Mouse (Mus musculus) c-Kit-positive CD71-positive TER-119-negative erythroid progenitor cells, embryonic 14.5 days (primary cell): ENCODE measurements at regions not wholly inside any gene's neighbourhood (a gene's known extent, or its start where the extent isn't known, plus 50 kb on each side); places are given as distances from the start of the nearest gene placed in this dataset.
"Not testable (repeated sequence)": the region's sequence is repeated elsewhere in the genome, so short reads cannot be mapped to it uniquely, and the experiment has no call there.

Experiments
- DNase-seq: peaks from one replicate; pipeline ENCODE4 v3.0.0-alpha.2; 2013; ENCODE audit warnings: low read depth

GRCm38 (mm10) chr1:166900028-166900427, 101.2 kb upstream of the Fam78b start:
- no peak for DNase-seq

DNA sequence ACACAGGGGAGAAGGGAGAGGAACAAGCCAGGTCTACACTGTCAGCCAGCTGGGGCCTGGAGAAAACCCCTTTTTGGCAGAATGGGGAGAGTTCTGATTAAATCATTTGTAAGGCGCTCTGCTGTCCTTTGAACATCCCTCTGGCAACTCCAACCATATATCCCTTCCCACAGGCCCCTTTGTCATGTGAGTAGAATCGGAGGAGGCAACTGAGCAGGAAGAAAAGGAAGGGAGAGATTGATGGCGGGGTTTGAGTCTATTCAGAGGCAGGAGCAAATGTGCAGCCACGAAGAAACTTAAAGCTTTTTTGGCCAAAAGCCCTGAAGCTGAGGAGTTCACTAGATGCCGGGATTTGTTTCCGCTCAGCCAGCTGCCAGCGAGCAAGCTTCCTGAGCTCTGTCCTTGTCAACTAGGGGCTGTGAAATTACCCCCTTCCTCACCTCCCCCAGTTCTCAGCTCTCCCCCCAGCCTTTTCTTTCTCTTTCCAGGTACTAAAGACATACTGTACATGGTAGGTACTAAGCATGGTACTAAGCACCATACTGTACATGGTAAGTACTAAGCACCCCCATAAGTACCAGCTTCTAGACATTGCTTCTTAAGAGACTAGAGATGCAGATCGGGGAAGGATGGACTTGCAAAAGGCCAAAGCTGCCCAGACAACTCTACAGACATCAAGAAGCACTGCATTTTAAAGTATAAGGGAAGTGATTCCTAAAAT, 100.6 kb upstream of the Fam78b start:
- no peak for DNase-seq

DNA sequence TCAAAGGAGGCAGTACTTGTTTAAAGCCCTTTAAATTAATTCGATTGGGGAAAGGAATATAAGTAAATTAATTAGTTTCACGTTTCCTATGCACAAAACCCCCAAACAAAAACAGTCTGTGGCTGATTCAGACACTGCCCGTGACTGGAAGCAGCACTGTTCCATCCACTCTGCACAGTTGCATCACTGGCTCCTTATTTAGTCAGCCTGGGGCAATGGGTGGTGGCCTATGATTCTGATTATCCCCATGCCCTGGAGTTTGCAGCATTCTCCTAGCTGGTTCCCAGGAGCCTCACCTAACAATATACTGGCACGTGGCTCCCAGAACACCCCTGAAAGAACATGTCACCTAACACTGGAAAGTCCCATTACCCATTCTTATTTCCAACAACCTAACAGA, 99.6 kb upstream of the Fam78b start:
- no peak for DNase-seq

GRCm38 (mm10) chr1:166903417-166903816, 97.8 kb upstream of the Fam78b start:
- DNase-seq, result no peak

DNA sequence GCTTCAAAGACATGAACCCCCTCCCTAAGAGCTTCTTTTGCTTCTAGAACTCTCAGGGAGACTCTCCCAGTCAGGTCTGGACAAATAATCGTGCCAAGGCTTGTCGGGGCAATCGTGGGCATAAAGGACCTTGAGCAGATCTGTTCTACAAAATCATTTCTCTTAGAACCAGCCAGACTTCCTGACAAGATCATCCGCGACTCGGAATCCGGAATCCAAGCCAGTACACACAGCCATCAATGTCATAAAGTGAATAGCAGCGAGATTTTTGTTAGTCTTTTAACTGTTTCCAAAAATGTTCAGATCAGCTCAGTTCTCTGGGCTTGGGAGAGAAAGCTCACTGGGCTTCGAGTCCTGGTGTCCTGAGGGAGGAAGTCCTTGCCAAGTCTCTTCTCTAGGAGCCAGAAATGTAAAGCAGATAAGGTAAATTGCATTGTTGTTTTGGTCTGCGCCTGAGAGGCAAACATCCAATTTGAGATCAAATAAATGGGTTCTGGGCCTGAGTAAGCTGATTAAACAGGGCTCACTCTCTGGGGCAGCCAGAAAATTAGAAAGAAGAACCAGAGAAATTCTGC, 92.9 kb upstream of the Fam78b start:
- no peak for DNase-seq

DNA sequence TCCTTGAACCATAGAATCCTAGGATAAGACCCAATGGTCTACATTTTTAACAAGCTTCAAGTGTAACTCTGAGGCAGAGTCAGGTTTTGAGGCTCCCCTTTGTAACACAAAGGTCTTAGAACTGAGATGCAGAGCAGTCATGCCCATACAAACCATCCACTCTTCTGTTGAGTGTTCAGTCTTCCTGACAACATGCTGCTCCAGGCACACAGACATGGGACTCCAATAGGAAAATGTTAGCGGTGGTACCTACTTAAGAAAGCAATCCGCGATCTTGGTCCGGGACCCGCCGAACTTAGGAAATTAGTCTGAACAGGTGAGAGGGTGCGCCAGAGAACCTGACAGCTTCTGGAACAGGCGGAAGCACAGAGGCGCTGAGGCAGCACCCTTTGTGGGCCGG, 89.0 kb upstream of the Fam78b start:
- DNase-seq, result not testable (repeated sequence)

DNA sequence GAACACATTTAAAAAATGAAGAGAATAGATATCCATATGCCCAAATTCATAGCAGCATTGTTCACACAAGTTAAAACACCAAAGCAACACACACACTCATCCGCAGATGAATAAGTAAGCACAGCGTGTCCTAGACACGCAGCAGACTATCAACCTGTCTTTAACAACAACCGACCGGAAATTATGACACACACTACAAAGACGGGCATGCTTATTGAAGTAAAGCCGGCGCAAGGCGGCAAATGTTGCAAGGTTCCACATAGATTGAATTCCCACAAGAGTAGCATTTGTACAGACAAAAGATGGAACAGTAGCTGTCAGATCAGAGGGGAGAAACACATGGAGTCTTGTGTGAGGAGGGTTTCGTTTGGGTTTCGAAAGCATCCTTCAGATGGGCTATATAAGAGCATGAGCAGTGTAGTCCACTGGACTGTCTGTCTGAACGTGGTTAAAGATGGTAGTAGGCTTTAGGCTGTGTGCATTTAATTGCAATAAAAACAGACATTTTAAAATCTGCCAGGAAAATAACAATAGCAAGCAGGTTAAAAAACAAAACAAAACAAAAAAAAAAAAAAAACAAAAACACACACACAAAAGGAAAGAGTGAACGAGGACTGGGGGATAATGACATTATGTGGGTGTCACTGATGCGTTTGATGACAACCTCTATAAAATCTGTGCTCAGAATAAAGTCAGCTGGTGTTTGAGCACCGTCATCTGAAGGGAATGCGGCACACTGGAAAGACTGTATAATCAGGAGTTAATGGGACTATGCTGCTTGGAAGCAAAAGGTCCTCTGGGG, 78.1 kb upstream of the Fam78b start:
- DNase-seq, result no peak

GRCm38 (mm10) chr1:166923713-166923975, 77.6 kb upstream of the Fam78b start:
- no peak for DNase-seq

- DNase-seq, result no peak
These were observed 77.1 kb upstream of the Fam78b start for GRCm38 (mm10) chr1:166924126-166924525.

GRCm38 (mm10) chr1:166926078-166926477, 75.1 kb upstream of the Fam78b start:
- no peak for DNase-seq

DNA sequence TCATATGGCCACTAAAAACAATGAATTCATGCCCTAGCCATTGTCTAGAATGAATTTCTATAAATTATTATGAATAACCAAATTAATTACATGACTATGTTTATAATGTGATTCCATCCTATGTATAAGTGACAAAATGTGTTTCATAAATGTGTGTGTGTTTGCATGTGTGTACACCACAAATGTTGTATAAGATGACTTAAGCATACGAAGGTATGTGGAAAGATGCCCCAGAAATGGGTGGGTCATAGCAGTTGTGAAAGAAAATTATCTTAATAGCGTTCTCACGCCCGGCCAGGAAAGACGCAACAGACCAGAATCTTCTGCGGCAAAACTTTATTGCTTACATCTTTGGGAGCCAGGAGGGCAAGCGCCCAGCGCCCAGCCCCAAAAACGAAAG, 61.5 kb upstream of the Fam78b start:
- not testable (repeated sequence) for DNase-seq

DNA sequence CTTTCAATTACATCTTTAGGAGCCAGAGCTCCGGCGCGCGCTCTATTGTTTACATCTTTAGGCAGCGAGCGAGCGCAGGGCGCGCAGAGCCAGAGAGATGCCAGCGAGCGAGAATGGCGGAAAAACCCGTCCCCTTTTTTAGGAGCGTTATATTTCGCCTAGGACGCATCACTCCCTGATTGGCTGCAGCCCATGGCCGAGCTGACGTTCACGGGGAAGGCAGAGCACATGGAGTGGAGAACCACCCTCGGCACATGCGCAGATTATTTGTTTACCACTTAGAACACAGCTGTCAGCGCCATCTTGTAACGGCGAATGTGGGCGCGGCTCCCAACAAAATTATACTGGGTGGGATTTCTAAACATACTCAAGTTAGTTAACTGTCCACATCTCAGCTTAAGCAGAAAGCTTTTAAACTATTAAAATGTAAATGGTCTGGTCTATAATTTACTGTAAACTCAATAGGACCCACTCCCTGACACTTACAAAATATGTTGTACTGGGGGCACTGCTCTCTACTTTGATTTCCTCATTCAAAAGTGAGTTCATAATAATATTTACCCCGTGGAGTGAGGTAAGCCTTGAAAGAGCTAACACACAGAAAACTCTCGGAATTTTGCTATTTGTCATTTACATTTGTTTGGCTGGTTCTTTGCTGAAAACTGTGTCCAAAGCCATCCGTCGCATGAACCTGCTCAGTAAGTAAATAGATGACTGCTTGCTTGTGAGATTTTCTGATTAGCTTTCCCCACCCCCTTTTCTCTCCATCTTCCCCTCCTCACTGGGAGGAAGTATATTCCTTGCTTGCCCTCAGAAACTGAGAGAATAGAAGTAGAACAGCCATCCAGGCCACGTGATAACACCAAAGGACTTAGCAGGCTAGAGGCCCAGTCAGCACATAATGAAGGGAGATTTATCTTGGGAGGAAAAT, 60.8 kb upstream of the Fam78b start:
- DNase-seq, result not testable (repeated sequence)

DNA sequence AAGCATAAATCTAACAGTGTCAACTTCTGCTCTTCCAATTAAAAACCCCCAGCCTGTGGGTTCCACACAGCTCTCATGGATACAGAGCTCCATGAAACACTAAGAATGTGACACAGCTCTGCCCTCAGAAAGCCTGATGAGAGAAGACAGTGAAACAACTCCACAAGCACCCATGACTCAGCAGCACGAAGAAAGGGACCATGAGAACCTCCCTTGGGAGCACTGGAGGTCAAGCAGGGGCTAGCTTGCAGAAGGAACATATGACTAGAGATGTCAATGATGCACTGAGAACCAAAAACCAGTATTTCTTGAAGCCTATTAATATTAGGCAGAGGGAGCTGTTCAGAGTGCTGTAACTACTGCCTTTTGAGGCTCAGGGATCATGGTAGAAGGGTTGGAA, 59.0 kb upstream of the Fam78b start:
- DNase-seq, result no peak

DNA sequence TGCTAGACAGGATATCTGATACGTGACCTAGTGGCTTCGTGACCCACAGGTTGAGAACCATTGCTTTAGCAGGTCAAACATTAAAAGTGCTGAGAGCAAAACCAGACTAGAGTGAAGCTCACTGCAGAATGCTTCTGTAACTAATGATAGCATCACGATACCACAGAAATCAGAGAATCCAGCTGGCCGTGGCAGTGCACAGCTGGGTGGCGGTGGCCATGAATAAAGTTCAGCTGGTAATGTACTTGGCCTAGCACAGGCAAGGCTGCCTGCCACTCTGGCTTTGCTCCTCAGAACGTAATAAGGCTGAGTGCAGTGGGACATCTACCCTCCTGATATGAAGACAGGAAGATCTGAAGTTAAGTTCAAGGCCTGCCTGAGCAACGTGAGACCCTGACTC, 56.7 kb upstream of the Fam78b start:
- DNase-seq, result no peak

GRCm38 (mm10) chr1:166947844-166948702, 53.1 kb upstream of the Fam78b start:
- no peak for DNase-seq
